Mouse (Mus musculus): ENCODE data around the gene Rbfox3. TPM values are rescaled to one million over a fixed set of nuclear protein-coding genes. Genes with fewer than 3 reads are reported as not detected.

The Rbfox3 gene
- polyA plus RNA-seq, 1 experiment from 2014 or later, result 1.1 TPM

DNA sequence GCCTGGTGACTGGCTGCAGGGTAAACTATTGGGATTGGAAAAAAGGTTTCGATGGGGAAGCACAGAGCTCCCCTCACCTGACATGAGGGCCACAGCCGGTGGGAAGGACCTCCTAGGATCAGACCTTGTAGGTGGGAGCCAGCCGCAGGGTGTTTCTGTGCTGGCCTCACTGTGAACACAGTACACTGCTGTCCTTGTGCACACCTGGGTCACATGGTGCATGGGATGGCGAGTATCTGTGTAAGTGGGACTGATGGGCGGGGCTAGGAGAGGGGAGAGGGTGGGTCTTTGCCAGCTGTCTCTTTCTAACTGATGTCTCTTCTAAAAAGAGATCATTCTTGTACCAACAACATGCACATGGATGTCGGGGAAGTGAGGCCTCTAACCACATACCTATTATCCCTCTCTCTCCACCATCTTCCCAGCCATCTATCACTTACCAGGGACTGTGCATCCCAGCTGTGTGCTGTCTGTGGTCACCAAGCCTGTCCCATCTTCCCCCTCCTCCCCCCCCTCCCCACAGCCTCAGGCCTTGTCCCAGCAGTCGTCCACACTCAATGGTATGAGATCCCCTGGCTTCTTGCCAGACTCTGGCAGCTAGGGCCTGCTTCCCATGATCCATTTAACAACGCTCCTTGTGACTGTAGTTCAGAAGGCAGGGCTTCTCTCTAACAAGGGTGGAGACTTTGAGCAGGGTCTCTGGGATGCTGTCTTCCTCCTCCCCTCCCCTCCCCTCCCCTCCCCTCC, 116.4 kb downstream of the Rbfox3 start:
- ATAC-seq (replicated peaks; ENCODE audit: low FRiP score) (no peak), DNase-seq (ENCODE audit: low spot score) (no peak)
- WGBS, result 68% methylated on average over 8 of the region's 8 CpGs
- H3K4me2 ChIP-seq, result no peak overlapping the region
- H3K4me3 ChIP-seq (ENCODE audit: low read depth, low read length), result no peak overlapping the region
- H3K9me3 ChIP-seq (ENCODE audit: control insufficient read depth, low read length), result no peaks in the 10 kb centered on the region
- no peaks in the 10 kb centered on the region for H3K4me1 ChIP-seq (replicated peaks; ENCODE audit: control insufficient read depth, insufficient read depth, low read length)
- H3K9ac ChIP-seq (ENCODE audit: low read depth, low read length), result no peak overlapping the region
- H3K36me3 ChIP-seq (ENCODE audit: control insufficient read depth, insufficient read depth, low read length), result no peaks in the 10 kb centered on the region
- H3K27ac ChIP-seq (ENCODE audit: low read depth, low read length), result no peak overlapping the region
- H3K27me3 ChIP-seq (replicated peaks; ENCODE audit: control insufficient read depth, insufficient read depth, low read length), result no peaks in the 10 kb centered on the region

GRCm38 (mm10) chr11:118793639-118794021, 117.8 kb downstream of the Rbfox3 start:
- Histone ChIP-seq H3K27me3 (replicated peaks; ENCODE audit: control insufficient read depth, insufficient read depth, low read length) (no peaks in the 10 kb centered on the region), H3K27ac (ENCODE audit: low read depth, low read length) (no peak overlapping the region), H3K36me3 (ENCODE audit: control insufficient read depth, insufficient read depth, low read length) (no peaks in the 10 kb centered on the region), H3K4me3 (ENCODE audit: low read depth, low read length) (no peak overlapping the region), H3K9me3 (ENCODE audit: control insufficient read depth, low read length) (no peaks in the 10 kb centered on the region), H3K9ac (ENCODE audit: low read depth, low read length) (no peak overlapping the region), H3K4me2 (no peak overlapping the region), H3K4me1 (replicated peaks; ENCODE audit: control insufficient read depth, insufficient read depth, low read length) (no peaks in the 10 kb centered on the region)
- DNase-seq (ENCODE audit: low spot score) (no peak), ATAC-seq (replicated peaks; ENCODE audit: low FRiP score) (no peak)
- 80% methylated on average over 16 of the region's 16 CpGs for WGBS

DNA sequence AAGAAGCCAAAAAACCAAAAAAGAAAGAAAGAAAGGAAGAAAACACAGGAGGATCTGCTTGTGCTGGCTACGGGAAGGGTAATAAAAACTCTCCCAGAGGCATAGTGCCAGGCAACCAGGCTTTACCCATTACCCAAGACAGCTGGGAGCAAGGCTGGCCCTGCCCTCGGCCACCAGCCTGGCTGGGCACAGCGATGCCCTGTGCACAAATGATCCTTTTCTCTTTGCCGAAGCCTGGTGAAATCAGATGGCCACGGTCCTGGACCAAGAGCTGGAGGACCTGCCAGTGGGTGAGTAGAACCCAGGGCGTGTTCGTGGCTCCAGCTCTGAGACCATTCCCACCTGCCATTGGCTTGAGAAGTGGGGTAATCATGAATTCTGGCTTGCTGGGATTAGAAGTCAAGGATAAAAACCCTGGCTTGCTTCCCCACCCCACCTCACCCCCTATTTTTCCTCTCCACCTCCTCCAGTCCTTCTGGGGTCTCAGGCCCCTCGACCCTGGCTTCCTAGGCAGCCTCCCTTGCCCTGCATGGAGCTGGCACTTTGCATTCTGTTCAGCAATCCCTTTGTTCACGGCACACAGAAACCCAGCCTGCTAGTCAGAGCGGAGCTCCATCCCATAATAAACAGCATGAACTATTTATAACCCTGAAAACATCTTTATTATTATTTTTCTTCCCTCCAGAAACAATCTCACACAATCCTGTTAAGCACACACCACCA, 118.3 kb downstream of the Rbfox3 start:
- Histone ChIP-seq H3K9ac (ENCODE audit: low read depth, low read length) (no peak overlapping the region), H3K36me3 (ENCODE audit: control insufficient read depth, insufficient read depth, low read length) (no peaks in the 10 kb centered on the region), H3K4me2 (no peak overlapping the region), H3K4me3 (ENCODE audit: low read depth, low read length) (no peak overlapping the region), H3K27me3 (replicated peaks; ENCODE audit: control insufficient read depth, insufficient read depth, low read length) (no peaks in the 10 kb centered on the region), H3K4me1 (replicated peaks; ENCODE audit: control insufficient read depth, insufficient read depth, low read length) (no peaks in the 10 kb centered on the region), H3K9me3 (ENCODE audit: control insufficient read depth, low read length) (no peaks in the 10 kb centered on the region), H3K27ac (ENCODE audit: low read depth, low read length) (no peak overlapping the region)
- 72% methylated on average over 10 of the region's 10 CpGs for WGBS
- DNase-seq (ENCODE audit: low spot score) (no peak), ATAC-seq (replicated peaks; ENCODE audit: low FRiP score) (no peak)

DNA sequence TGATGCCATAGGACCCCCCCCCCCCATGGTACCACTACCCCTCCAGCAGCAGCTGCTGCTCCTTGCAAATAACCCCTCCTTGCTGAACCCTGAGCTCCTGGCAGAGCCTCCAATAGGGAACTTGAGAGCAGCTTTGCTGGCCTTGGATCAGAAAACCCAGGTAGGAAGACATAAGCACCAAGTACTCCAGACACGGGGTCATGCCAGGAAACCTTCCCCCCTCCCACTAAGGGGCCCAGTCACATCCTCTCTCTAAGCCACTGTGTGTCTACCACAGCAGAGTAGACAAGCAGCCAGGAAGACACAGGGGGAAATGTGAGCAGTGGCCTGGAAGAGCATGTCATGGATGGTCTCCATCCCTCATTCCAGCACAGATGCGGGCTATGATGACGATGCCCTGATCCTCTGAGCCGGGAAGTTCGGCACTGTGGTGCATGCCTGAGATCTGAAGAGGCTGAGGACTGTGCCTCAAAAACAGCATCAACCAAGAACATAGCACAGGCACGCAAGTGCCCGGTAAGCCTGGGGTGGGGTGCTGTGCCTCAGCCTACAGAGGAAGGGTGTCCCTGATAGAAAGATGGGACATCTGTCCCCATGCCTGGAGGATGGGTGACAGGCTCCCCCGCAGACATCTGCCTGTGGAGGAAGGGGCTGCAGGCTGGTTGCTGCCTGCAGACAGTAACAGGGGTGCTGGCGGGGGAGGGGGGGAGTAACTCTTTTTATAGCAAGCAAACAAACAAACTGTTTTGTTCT, 119.1 kb downstream of the Rbfox3 start:
- Histone ChIP-seq H3K4me2 (no peak overlapping the region), H3K4me1 (replicated peaks; ENCODE audit: control insufficient read depth, insufficient read depth, low read length) (no peaks in the 10 kb centered on the region), H3K27ac (ENCODE audit: low read depth, low read length) (no peak overlapping the region), H3K4me3 (ENCODE audit: low read depth, low read length) (no peak overlapping the region), H3K36me3 (ENCODE audit: control insufficient read depth, insufficient read depth, low read length) (no peaks in the 10 kb centered on the region), H3K9ac (ENCODE audit: low read depth, low read length) (no peak overlapping the region), H3K9me3 (ENCODE audit: control insufficient read depth, low read length) (no peaks in the 10 kb centered on the region), H3K27me3 (replicated peaks; ENCODE audit: control insufficient read depth, insufficient read depth, low read length) (no peaks in the 10 kb centered on the region)
- WGBS, result 73% methylated on average over 9 of the region's 9 CpGs
- DNase-seq (ENCODE audit: low spot score), result no peak
- no peak for ATAC-seq (replicated peaks; ENCODE audit: low FRiP score)

- H3K27me3 ChIP-seq (replicated peaks; ENCODE audit: control insufficient read depth, insufficient read depth, low read length), result no peaks in the 10 kb centered on the region
- no peaks in the 10 kb centered on the region for H3K36me3 ChIP-seq (ENCODE audit: control insufficient read depth, insufficient read depth, low read length)
- 67% methylated on average over 6 of the region's 6 CpGs for WGBS
- no peaks in the 10 kb centered on the region for H3K9me3 ChIP-seq (ENCODE audit: control insufficient read depth, low read length)
- no peak overlapping the region for H3K27ac ChIP-seq (ENCODE audit: low read depth, low read length)
- DNase-seq (ENCODE audit: low spot score) (no peak), ATAC-seq (replicated peaks; ENCODE audit: low FRiP score) (no peak)
- H3K4me2 ChIP-seq, result no peak overlapping the region
- H3K9ac ChIP-seq (ENCODE audit: low read depth, low read length), result no peak overlapping the region
- no peak overlapping the region for H3K4me3 ChIP-seq (ENCODE audit: low read depth, low read length)
- H3K4me1 ChIP-seq (replicated peaks; ENCODE audit: control insufficient read depth, insufficient read depth, low read length), result no peaks in the 10 kb centered on the region
Observed at GRCm38 (mm10) chr11:118791391-118791790, 120.0 kb downstream of the Rbfox3 start.

- H3K27ac ChIP-seq (ENCODE audit: low read depth, low read length), result no peak overlapping the region
- H3K36me3 ChIP-seq (ENCODE audit: control insufficient read depth, insufficient read depth, low read length), result no peaks in the 10 kb centered on the region
- ATAC-seq (replicated peaks; ENCODE audit: low FRiP score), result no peak
- no peaks in the 10 kb centered on the region for H3K9me3 ChIP-seq (ENCODE audit: control insufficient read depth, low read length)
- H3K4me1 ChIP-seq (replicated peaks; ENCODE audit: control insufficient read depth, insufficient read depth, low read length), result no peaks in the 10 kb centered on the region
- no peak overlapping the region for H3K4me2 ChIP-seq
- no peak overlapping the region for H3K9ac ChIP-seq (ENCODE audit: low read depth, low read length)
- DNase-seq (ENCODE audit: low spot score), result no peak
- H3K27me3 ChIP-seq (replicated peaks; ENCODE audit: control insufficient read depth, insufficient read depth, low read length), result no peaks in the 10 kb centered on the region
- no peak overlapping the region for H3K4me3 ChIP-seq (ENCODE audit: low read depth, low read length)
- WGBS, result 98% methylated on average over 1 of the region's 1 CpGs
Observed at GRCm38 (mm10) chr11:118788091-118788490, 123.3 kb downstream of the Rbfox3 start.

GRCm38 (mm10) chr11:118782677-118783076, 128.7 kb downstream of the Rbfox3 start:
- no peak overlapping the region for H3K4me2 ChIP-seq
- DNase-seq (ENCODE audit: low spot score), result no peak
- no peak overlapping the region for H3K9ac ChIP-seq (ENCODE audit: low read depth, low read length)
- no peak overlapping the region for H3K4me3 ChIP-seq (ENCODE audit: low read depth, low read length)
- H3K36me3 ChIP-seq (ENCODE audit: control insufficient read depth, insufficient read depth, low read length), result no peaks in the 10 kb centered on the region
- no peak overlapping the region for H3K27ac ChIP-seq (ENCODE audit: low read depth, low read length)
- no peaks in the 10 kb centered on the region for H3K27me3 ChIP-seq (replicated peaks; ENCODE audit: control insufficient read depth, insufficient read depth, low read length)
- H3K9me3 ChIP-seq (ENCODE audit: control insufficient read depth, low read length), result no peaks in the 10 kb centered on the region
- no peaks in the 10 kb centered on the region for H3K4me1 ChIP-seq (replicated peaks; ENCODE audit: control insufficient read depth, insufficient read depth, low read length)
- no peak for ATAC-seq (replicated peaks; ENCODE audit: low FRiP score)
- WGBS, result 83% methylated on average over 5 of the region's 5 CpGs

DNA sequence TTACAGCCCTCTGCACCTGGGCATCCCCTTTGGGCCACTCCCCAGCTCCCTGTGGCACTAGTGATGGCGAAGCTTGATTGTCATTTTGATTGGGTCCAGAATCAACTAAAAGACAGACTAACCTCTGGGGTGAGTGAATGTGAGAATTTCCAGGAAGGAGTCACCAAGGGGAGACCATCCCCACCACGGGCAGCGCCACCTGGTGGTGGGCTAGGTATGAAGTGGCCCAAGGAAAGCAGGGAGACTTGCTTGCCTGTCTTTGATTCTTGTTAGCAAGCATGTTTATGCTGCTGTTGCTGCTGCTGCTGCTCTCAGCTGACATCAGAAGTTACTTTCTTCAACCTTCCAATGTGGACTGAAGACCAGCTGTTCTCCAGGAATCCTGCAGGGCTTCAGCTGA, 135.6 kb downstream of the Rbfox3 start:
- Histone ChIP-seq H3K4me1 (replicated peaks; ENCODE audit: control insufficient read depth, insufficient read depth, low read length) (no peaks in the 10 kb centered on the region), H3K27me3 (replicated peaks; ENCODE audit: control insufficient read depth, insufficient read depth, low read length) (no peaks in the 10 kb centered on the region), H3K36me3 (ENCODE audit: control insufficient read depth, insufficient read depth, low read length) (no peaks in the 10 kb centered on the region), H3K9ac (ENCODE audit: low read depth, low read length) (no peak overlapping the region), H3K27ac (ENCODE audit: low read depth, low read length) (no peak overlapping the region), H3K4me3 (ENCODE audit: low read depth, low read length) (no peak overlapping the region), H3K4me2 (no peak overlapping the region), H3K9me3 (ENCODE audit: control insufficient read depth, low read length) (no peaks in the 10 kb centered on the region)
- 10% methylated on average over 3 of the region's 3 CpGs for WGBS
- ATAC-seq (replicated peaks; ENCODE audit: low FRiP score) (no peak), DNase-seq (ENCODE audit: low spot score) (no peak)

Measured in liver, embryonic 11.5 days (tissue).